ENCODE assay signal across 8 mouse cellular contexts in genomic region chr5:134965473-134965851, GRCm38 (mm10). TPM values are rescaled to one million over a fixed set of nuclear protein-coding genes. Genes with fewer than 3 reads are reported as not detected.
DNase-seq lines count a peak whose midpoint lies in the region; ATAC-seq and TF ChIP-seq lines count a peak whose summit lies in the region.

No protein-coding gene starts in this region.

- peaks cover 81% of the 10 kb centered on the region for H3K4me1 ChIP-seq in E14TG2a.4 (replicated peaks; ENCODE audit: low read depth, low read length)
- H3K4me1 ChIP-seq in brown adipose tissue, adult 24 weeks (ENCODE audit: control insufficient read depth, insufficient read depth, insufficient read length, low read length) = peaks cover 3% of the 10 kb centered on the region; the same call in 1 of the 2 replicates
- H3K4me1 ChIP-seq in erythroblast, embryonic 14.5 days (ENCODE audit: control insufficient read depth) = peaks cover 21% of the 10 kb centered on the region
- H3K4me1 ChIP-seq in heart, embryonic 16.5 days (ENCODE audit: control insufficient read depth, insufficient read depth, low read length) = 0 out of 2 replicates have a peak, but pooled peaks cover 3% of the 10 kb centered on the region
- H3K4me1 ChIP-seq in liver, embryonic 12.5 days = peaks cover 9% of the 10 kb centered on the region

- H3K36me3 ChIP-seq in E14TG2a.4 (ENCODE audit: insufficient read depth, low read length) = no peaks in the 10 kb centered on the region
- H3K36me3 ChIP-seq in erythroblast, embryonic 14.5 days (ENCODE audit: control insufficient read depth) = no peaks in the 10 kb centered on the region
- H3K36me3 ChIP-seq in heart, embryonic 16.5 days (ENCODE audit: control insufficient read depth, insufficient read depth) = no peaks in the 10 kb centered on the region
- no peaks in the 10 kb centered on the region for H3K36me3 ChIP-seq in liver, embryonic 12.5 days

- H3K4me3 ChIP-seq in E14TG2a.4 (replicated peaks; ENCODE audit: low read length) = peak overlapping the region; percentile 77
- H3K4me3 ChIP-seq in brown adipose tissue, adult 24 weeks (ENCODE audit: insufficient read depth, low read depth, low read length) = peak overlapping the region; percentile 8; the same call in 1 of the 2 replicates
- H3K4me3 ChIP-seq in erythroblast, embryonic 14.5 days (replicated peaks) = peak overlapping the region; percentile 51
- peak overlapping the region; percentile 27 for H3K4me3 ChIP-seq in heart, embryonic 16.5 days (ENCODE audit: low read length)
- H3K4me3 ChIP-seq in liver, embryonic 12.5 days = peak overlapping the region; percentile 49

- H3K4me2 ChIP-seq in heart, embryonic 16.5 days (ENCODE audit: low read depth, low read length) = peak overlapping the region; percentile 61
- H3K4me2 ChIP-seq in liver, embryonic 12.5 days = peak overlapping the region; percentile 76

- ATAC-seq in heart, embryonic 16.5 days (replicated peaks; ENCODE audit: extremely low read depth, insufficient read depth, low FRiP score) = no peak; the same call in 1 of the 2 replicates
- peak; percentile 64 for ATAC-seq in liver, embryonic 12.5 days

- H3K27ac ChIP-seq in brown adipose tissue, adult 24 weeks (replicated peaks; ENCODE audit: low read depth, low read length) = no peak overlapping the region
- no peak overlapping the region for H3K27ac ChIP-seq in heart, embryonic 16.5 days (ENCODE audit: low read length)
- no peak overlapping the region; the same call in 1 of the 2 replicates for H3K27ac ChIP-seq in liver, embryonic 12.5 days

- H3K27me3 ChIP-seq in E14TG2a.4 (ENCODE audit: insufficient read depth, low read length) = no peaks in the 10 kb centered on the region
- H3K27me3 ChIP-seq in erythroblast, embryonic 14.5 days (ENCODE audit: control insufficient read depth) = no peaks in the 10 kb centered on the region; the same call in 1 of the 2 replicates
- H3K27me3 ChIP-seq in heart, embryonic 16.5 days (ENCODE audit: control insufficient read depth, insufficient read depth, low read length) = peaks cover 2% of the 10 kb centered on the region; the same call in 1 of the 2 replicates
- H3K27me3 ChIP-seq in liver, embryonic 12.5 days (replicated peaks) = peaks cover 20% of the 10 kb centered on the region; the same call in 1 of the 2 replicates

- peak; percentile 83 for DNase-seq in kidney, postnatal 14 days
- DNase-seq in natural killer cell, adult 2 months (ENCODE audit: low spot score in 2 of 2) = peak; percentile 61 to 71
- peak; percentile 28 for DNase-seq in telencephalon, adult 2 months (ENCODE audit: low read depth, low spot score)

- no peak overlapping the region; the same call in 1 of the 2 replicates for H3K9ac ChIP-seq in heart, embryonic 16.5 days (ENCODE audit: low read length)
- peak overlapping the region; percentile 51 for H3K9ac ChIP-seq in liver, embryonic 12.5 days

- no peaks in the 10 kb centered on the region for H3K9me3 ChIP-seq in E14TG2a.4 (ENCODE audit: low read length)
- H3K9me3 ChIP-seq in erythroblast, embryonic 14.5 days (ENCODE audit: control insufficient read depth, low read length) = no peaks in the 10 kb centered on the region
- H3K9me3 ChIP-seq in heart, embryonic 16.5 days (replicated peaks; ENCODE audit: control insufficient read depth, low read length) = no peaks in the 10 kb centered on the region
- no peaks in the 10 kb centered on the region for H3K9me3 ChIP-seq in liver, embryonic 12.5 days (replicated peaks)

- WGBS in heart, embryonic 16.5 days = 8% methylated on average over 10 of the region's 10 CpGs
- 7% methylated on average over 10 of the region's 10 CpGs for WGBS in liver, embryonic 12.5 days (ENCODE audit: insufficient replicate concordance)

- peak; percentile 75 for TF ChIP-seq CTCF in E14TG2a.4 (conservative IDR thresholded peaks at IDR 0.05; ENCODE audit: low read length)

RNA-seq across cellular contexts. Expression of gene Cldn4, which starts 18.7 kb away (rescaled TPM):
- not detected in 2 replicates for polyA plus RNA-seq in brown adipose tissue, adult 24 weeks (2012; ENCODE audit: insufficient read depth, insufficient read length, missing spikeins)
- polyA plus RNA-seq in erythroblast, embryonic 14.5 days (2012) = not detected in 2 replicates
- 3.1 TPM in 2 replicates for polyA plus RNA-seq in heart, embryonic 16.5 days (2015; fragmentation: Nextera tagmentation; extraction: Ambion mirVana)
- polyA plus RNA-seq in liver, embryonic 12.5 days (2016; fragmentation: Nextera tagmentation; extraction: Ambion mirVana) = 0.28 and 0.49 TPM in 2 replicates

RNA-seq across cellular contexts. Expression of gene Cldn3, which starts 20.6 kb away (rescaled TPM):
- not detected in 2 replicates for polyA plus RNA-seq in brown adipose tissue, adult 24 weeks (2012; ENCODE audit: insufficient read depth, insufficient read length, missing spikeins)
- 0.04 TPM in 1 of 2 replicates, not detected in the other for polyA plus RNA-seq in erythroblast, embryonic 14.5 days (2012)
- polyA plus RNA-seq in heart, embryonic 16.5 days (2015; fragmentation: Nextera tagmentation; extraction: Ambion mirVana) = 8.0 and 32.8 TPM in 2 replicates
- 0.55 and 0.57 TPM in 2 replicates for polyA plus RNA-seq in liver, embryonic 12.5 days (2016; fragmentation: Nextera tagmentation; extraction: Ambion mirVana)

RNA-seq across cellular contexts. Expression of gene Mettl27, which starts 33.3 kb away (rescaled TPM):
- 6.3 and 9.3 TPM in 2 replicates for polyA plus RNA-seq in brown adipose tissue, adult 24 weeks (2012; ENCODE audit: insufficient read depth, insufficient read length, missing spikeins)
- polyA plus RNA-seq in erythroblast, embryonic 14.5 days (2012) = 5.8 and 6.4 TPM in 2 replicates
- 9.1 and 10.5 TPM in 2 replicates for polyA plus RNA-seq in heart, embryonic 16.5 days (2015; fragmentation: Nextera tagmentation; extraction: Ambion mirVana)
- polyA plus RNA-seq in liver, embryonic 12.5 days (2016; fragmentation: Nextera tagmentation; extraction: Ambion mirVana) = 8.5 and 9.8 TPM in 2 replicates

RNA-seq across cellular contexts. Expression of gene Abhd11, which starts 43.5 kb away (rescaled TPM):
- 91.8 and 99.4 TPM in 2 replicates for polyA plus RNA-seq in brown adipose tissue, adult 24 weeks (2012; ENCODE audit: insufficient read depth, insufficient read length, missing spikeins)
- polyA plus RNA-seq in erythroblast, embryonic 14.5 days (2012) = 1.8 and 2.2 TPM in 2 replicates
- polyA plus RNA-seq in heart, embryonic 16.5 days (2015; fragmentation: Nextera tagmentation; extraction: Ambion mirVana) = 74.5 and 78.6 TPM in 2 replicates
- 39.1 and 45.3 TPM in 2 replicates for polyA plus RNA-seq in liver, embryonic 12.5 days (2016; fragmentation: Nextera tagmentation; extraction: Ambion mirVana)

RNA-seq across cellular contexts. Expression of gene Cldn13, which starts 50.1 kb away (rescaled TPM):
- not detected in 2 replicates for polyA plus RNA-seq in brown adipose tissue, adult 24 weeks (2012; ENCODE audit: insufficient read depth, insufficient read length, missing spikeins)
- polyA plus RNA-seq in erythroblast, embryonic 14.5 days (2012) = 5.9 and 6.1 TPM in 2 replicates
- polyA plus RNA-seq in heart, embryonic 16.5 days (2015; fragmentation: Nextera tagmentation; extraction: Ambion mirVana) = 0.70 and 0.84 TPM in 2 replicates
- polyA plus RNA-seq in liver, embryonic 12.5 days (2016; fragmentation: Nextera tagmentation; extraction: Ambion mirVana) = 208 TPM in 2 replicates

Comparison
In these comparisons a context has a peak if more than half of its experiments do, and no peak if none do; other contexts are left out.
1. H3K4me3 ChIP-seq: peak in every context shown above with its lines; median percentile 77 in E14TG2a.4; 51 in erythroblast, embryonic 14.5 days; 49 in liver, embryonic 12.5 days; 27 in heart, embryonic 16.5 days; 8 in brown adipose tissue, adult 24 weeks.
2. DNase-seq: peak in every context shown above with its lines; median percentile 83 in kidney, postnatal 14 days; 66 in natural killer cell, adult 2 months; 28 in telencephalon, adult 2 months.